Mouse (Mus musculus) G1E (cell line): Measurements from ENCODE around the gene Sdhd.

Experiments
- CTCF ChIP-seq: IDR thresholded peaks from 2 replicates; pipeline ENCODE4 v1.5.1; 2012; ENCODE audit warnings: low read depth, low read length, inconsistent platforms, mixed read lengths
- GATA1 ChIP-seq: IDR thresholded peaks from 2 replicates; pipeline ENCODE4 v1.6.1; 2012; ENCODE audit warnings: borderline replicate concordance, low read length, inconsistent platforms, mixed read lengths
- POLR2AphosphoS5 ChIP-seq: IDR thresholded peaks from 2 replicates; pipeline ENCODE4 v1.6.1; 2012; ENCODE audit warnings: low read depth, low read length, inconsistent platforms; ENCODE audit not compliant: insufficient replicate concordance

DNA sequence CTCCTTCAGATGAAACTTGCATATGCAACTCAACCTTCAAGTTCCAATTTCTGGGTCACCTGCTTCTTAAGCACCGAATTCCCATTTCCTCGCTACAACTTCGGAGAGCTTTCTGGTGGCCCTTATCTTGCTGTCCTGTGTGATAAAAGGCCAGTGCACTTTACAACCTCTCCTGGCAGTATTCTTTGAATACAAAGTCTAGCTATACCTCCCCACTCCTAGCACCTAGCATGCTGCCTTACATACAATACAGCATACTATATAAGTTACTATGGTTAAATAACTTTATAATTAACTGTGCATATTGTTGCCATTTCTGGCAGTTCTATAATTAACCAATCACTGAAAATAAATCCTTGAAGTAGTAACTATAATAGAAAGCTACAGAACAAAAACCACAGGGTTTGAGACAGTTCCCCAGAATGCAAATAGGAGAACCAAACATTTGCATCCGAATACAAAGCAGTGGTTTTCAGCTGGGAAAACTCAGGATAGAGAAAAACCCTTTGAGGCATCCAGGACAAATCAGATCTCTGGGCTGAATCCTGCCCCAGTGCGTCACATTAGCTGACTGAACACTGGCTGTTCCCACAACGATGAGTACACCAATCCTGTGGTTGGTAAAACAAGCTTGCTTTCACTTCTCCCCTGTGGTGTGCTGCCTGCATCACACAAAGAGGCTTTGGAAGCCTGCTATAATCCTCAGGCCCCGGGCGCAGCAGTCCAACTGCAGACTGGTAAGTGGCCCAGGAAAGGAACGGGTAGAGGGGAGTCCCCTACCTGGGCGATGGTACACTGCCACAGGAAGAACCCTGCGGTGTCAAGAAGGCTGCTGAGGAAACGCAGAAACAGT lies 49.1 kb downstream of the Sdhd start, which contains the start of gene Il18:
- TF ChIP-seq CTCF = no peak
- TF ChIP-seq GATA1 = no peak
- no peak for TF ChIP-seq POLR2AphosphoS5
